ENCODE assay signal across 19 mouse cellular contexts in genomic region chr13:51255688-51256087, GRCm38 (mm10).
"Had no signal": no experiment of that assay in that cellular context is flagged by ENCODE, and none has a peak within 500 bp of the region (broad histone marks: within the 10 kb centered on the region; RNA-seq: fewer than 3 reads in every experiment).

No protein-coding gene starts in this region.

- H3K4me1 ChIP-seq: megakaryocyte, embryonic 14.5 days had no signal

- ATAC-seq: liver, postnatal 0 days; lung, postnatal 0 days; midbrain, embryonic 13.5 days; midbrain, embryonic 15.5 days had no signal

- DNase-seq: liver, postnatal 0 days; lung, adult 2 months; lung, postnatal 14 days; lung, postnatal 36 days; right cerebral cortex, postnatal 14 days; thymus, adult 2 months; thymus, postnatal 25 days; thymus, postnatal 4 days had no signal

- H3K9me3 ChIP-seq: lung, embryonic 15.5 days; midbrain, embryonic 15.5 days; stomach, embryonic 15.5 days had no signal

- H3K4me2 ChIP-seq: lung, embryonic 15.5 days; midbrain, embryonic 11.5 days; midbrain, embryonic 13.5 days; midbrain, embryonic 15.5 days; neural tube, embryonic 12.5 days; stomach, embryonic 15.5 days had no signal

- H3K4me3 ChIP-seq: lung, embryonic 15.5 days; megakaryocyte, embryonic 14.5 days; midbrain, embryonic 13.5 days; midbrain, embryonic 15.5 days; myocyte; neural tube, embryonic 12.5 days; stomach, embryonic 15.5 days had no signal

- H3K27me3 ChIP-seq: lung, embryonic 15.5 days; megakaryocyte, embryonic 14.5 days; midbrain, embryonic 13.5 days; midbrain, embryonic 15.5 days; neural tube, embryonic 12.5 days; stomach, embryonic 15.5 days had no signal

- H3K9ac ChIP-seq: liver, postnatal 0 days; lung, embryonic 15.5 days; midbrain, embryonic 13.5 days; midbrain, embryonic 15.5 days; neural tube, embryonic 12.5 days; stomach, embryonic 15.5 days had no signal

- H3K27ac ChIP-seq: lung, embryonic 15.5 days; macrophage; midbrain, embryonic 13.5 days; midbrain, embryonic 15.5 days; neural tube, embryonic 12.5 days; stomach, embryonic 15.5 days; stomach, postnatal 0 days had no signal

- H3K36me3 ChIP-seq: lung, embryonic 15.5 days; midbrain, embryonic 13.5 days; midbrain, embryonic 15.5 days; neural tube, embryonic 12.5 days; stomach, embryonic 15.5 days had no signal
